Mouse (Mus musculus): ENCODE data around the gene Ank2. TPM values are rescaled to one million over a fixed set of nuclear protein-coding genes. Genes with fewer than 3 reads are reported as not detected.
A peak's percentile ranks its signal among the peaks of the same experiment; 100 is the strongest.
"Not testable (repeated sequence)": the region's sequence is repeated elsewhere in the genome, so short reads cannot be mapped to it uniquely, and the experiment has no call there.

Ank2 gene
- polyA plus RNA-seq, 1 experiment from 2014 or later: 118 TPM

DNA sequence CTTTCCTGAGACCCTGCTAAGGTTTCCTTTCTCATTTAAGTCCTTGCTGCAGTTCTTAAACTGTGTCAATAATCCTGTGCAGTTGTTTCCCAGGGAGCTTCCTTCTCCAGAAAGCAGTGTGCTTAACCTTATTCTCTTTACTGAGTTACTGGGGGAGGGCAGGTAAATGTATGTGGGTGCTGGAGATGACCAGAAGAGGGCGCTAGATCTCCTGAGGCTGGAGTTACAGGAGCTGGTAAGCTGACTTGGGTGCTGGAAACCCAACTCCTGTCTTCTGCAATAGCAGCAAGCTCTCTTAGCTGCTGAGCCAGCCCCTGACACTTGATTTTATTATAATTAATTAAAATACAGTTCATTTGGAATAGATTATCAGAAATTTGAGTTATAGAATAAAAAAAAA, 84.7 kb downstream of the Ank2 start:
- H3K9ac ChIP-seq (ENCODE audit: low read depth, low read length): no peak overlapping the region
- DNase-seq (ENCODE audit: low spot score) (no peak), ATAC-seq (ENCODE audit: low FRiP score) (no peak)
- no peak overlapping the region for H3K4me2 ChIP-seq (replicated peaks; ENCODE audit: low read depth, low read length)
- H3K27me3 ChIP-seq (ENCODE audit: control insufficient read depth, insufficient read depth, low read length): no peaks in the 10 kb centered on the region
- no peak overlapping the region for H3K4me3 ChIP-seq (ENCODE audit: low read depth, low read length)
- H3K9me3 ChIP-seq (ENCODE audit: control insufficient read depth, low read length): no peaks in the 10 kb centered on the region
- H3K27ac ChIP-seq (ENCODE audit: low read depth, low read length): no peak overlapping the region
- 33% methylated on average over 1 of the region's 1 CpGs for WGBS
- H3K36me3 ChIP-seq (ENCODE audit: control insufficient read depth, insufficient read depth, low read length): no peaks in the 10 kb centered on the region
- H3K4me1 ChIP-seq (replicated peaks; ENCODE audit: control insufficient read depth, insufficient read depth, low read length): no peaks in the 10 kb centered on the region

DNA sequence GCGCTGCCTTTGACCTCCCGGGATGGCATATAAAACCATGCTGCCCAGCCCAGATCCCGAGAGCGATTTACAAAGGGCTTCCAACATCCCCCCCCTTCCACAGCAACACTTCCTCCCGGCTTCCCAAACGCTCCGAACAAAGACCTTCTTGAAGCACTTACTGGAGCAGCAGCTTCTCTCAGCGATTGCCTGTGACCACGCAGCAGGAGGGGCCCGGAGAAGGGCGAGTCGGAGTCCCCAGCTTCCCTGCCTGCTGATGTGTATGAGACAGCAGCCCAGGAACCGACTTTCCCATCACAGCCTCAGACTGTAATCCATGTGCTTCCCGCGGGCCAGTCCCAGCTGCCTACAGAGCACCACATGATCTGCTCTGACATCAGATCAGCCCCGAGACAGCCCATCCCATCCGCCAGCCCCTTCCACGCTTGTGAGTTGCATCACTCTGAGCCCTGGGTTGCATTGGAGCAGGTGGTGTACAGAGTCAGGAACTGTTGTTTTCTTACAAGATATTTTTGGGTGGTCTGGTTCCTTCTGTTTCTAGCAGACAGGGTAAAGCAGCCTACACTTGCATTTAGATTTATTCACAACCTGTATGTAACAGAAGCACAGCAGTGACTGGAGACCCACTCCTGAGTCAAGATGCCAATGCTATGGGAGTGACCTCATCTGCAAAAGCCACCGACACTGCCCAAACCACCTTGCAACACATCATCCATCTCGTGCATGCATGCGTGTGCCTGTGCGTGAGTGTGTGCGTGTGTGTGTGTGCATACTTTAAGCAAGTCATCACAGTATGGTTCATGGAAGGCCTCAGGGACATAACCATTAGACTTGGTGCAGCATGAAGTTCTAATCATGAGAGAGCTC, 90.2 kb downstream of the Ank2 start:
- Histone ChIP-seq H3K4me2 (replicated peaks; ENCODE audit: low read depth, low read length) (peak overlapping the region; percentile 66), H3K4me1 (replicated peaks; ENCODE audit: control insufficient read depth, insufficient read depth, low read length) (no peaks in the 10 kb centered on the region; the same call in 1 of the 2 replicates), H3K27me3 (ENCODE audit: control insufficient read depth, insufficient read depth, low read length) (no peaks in the 10 kb centered on the region), H3K9ac (ENCODE audit: low read depth, low read length) (peak overlapping the region; percentile 86), H3K9me3 (ENCODE audit: control insufficient read depth, low read length) (no peaks in the 10 kb centered on the region), H3K4me3 (ENCODE audit: low read depth, low read length) (peak overlapping the region; percentile 51), H3K36me3 (ENCODE audit: control insufficient read depth, insufficient read depth, low read length) (no peaks in the 10 kb centered on the region), H3K27ac (ENCODE audit: low read depth, low read length) (peak overlapping the region; percentile 89)
- 16% methylated on average over 23 of the region's 23 CpGs for WGBS
- ATAC-seq (ENCODE audit: low FRiP score): peak; percentile 97
- DNase-seq (ENCODE audit: low spot score): peak; percentile 82

DNA sequence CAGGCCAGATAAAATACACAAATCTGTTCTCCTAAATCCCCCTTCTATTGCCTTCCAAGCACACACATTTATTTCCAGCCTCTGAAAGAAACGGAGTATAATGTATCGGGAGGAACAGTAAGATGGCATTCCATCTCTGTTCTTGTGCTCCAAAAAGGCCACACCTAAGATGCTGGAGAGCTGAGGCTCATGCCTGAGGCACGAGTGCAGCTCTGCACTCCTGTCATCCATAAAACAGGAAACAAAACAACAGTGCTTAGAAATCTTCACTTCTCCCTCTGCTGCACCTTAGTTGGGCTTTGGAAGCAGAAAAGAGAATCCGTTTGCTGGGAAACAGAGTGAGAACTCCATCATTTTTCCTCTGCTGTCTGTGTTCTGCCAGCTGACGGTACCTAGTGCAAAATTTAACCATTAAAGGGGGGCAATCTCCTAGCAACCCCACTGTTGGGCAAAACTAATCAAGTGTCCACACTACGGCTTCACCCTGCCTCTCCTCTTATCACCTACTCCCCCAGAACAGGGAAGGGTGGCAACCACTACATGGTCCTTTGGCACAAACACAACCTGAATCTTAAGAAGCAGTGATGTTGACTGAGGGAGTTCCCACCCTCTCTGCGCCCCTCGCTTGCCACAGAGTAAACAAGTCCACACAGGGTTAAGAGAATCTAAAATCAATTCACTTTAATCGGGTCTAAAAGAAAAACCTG, 91.1 kb downstream of the Ank2 start:
- H3K9ac ChIP-seq (ENCODE audit: low read depth, low read length): peak overlapping the region; percentile 86
- peak overlapping the region; percentile 66 for H3K4me2 ChIP-seq (replicated peaks; ENCODE audit: low read depth, low read length)
- peak overlapping the region; percentile 51 for H3K4me3 ChIP-seq (ENCODE audit: low read depth, low read length)
- peak overlapping the region; percentile 89 for H3K27ac ChIP-seq (ENCODE audit: low read depth, low read length)
- ATAC-seq (ENCODE audit: low FRiP score) (peak; percentile 29; the same call in 1 of the 2 replicates), DNase-seq (ENCODE audit: low spot score) (peak; percentile 53)
- no peaks in the 10 kb centered on the region for H3K36me3 ChIP-seq (ENCODE audit: control insufficient read depth, insufficient read depth, low read length)
- no peaks in the 10 kb centered on the region for H3K27me3 ChIP-seq (ENCODE audit: control insufficient read depth, insufficient read depth, low read length)
- no peaks in the 10 kb centered on the region; the same call in 1 of the 2 replicates for H3K4me1 ChIP-seq (replicated peaks; ENCODE audit: control insufficient read depth, insufficient read depth, low read length)
- WGBS: 13% methylated on average over 9 of the region's 9 CpGs
- H3K9me3 ChIP-seq (ENCODE audit: control insufficient read depth, low read length): no peaks in the 10 kb centered on the region

DNA sequence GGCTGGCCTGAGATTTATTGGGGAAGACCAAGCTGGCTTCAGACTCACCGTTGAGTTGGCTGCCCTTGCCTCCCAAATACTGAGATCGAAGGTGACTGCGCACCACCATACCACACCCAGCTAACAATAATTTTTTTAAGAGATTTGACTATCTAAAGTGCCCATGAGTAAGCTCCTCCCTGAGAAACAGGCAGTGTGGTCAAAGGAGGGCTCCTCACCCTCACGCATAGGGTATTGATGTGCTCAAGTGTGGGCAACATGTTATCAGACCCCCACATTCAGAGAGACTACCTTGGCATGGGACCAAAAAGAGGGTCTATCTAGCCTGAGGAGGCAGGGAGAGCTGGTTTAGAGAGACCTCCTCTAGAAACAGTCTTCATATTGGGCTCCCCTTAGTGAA, 92.3 kb downstream of the Ank2 start:
- Histone ChIP-seq H3K27ac (ENCODE audit: low read depth, low read length) (no peak overlapping the region), H3K9ac (ENCODE audit: low read depth, low read length) (no peak overlapping the region), H3K4me2 (replicated peaks; ENCODE audit: low read depth, low read length) (no peak overlapping the region; the same call in 1 of the 2 replicates), H3K9me3 (ENCODE audit: control insufficient read depth, low read length) (no peaks in the 10 kb centered on the region), H3K36me3 (ENCODE audit: control insufficient read depth, insufficient read depth, low read length) (no peaks in the 10 kb centered on the region), H3K4me1 (replicated peaks; ENCODE audit: control insufficient read depth, insufficient read depth, low read length) (no peaks in the 10 kb centered on the region; the same call in 1 of the 2 replicates), H3K4me3 (ENCODE audit: low read depth, low read length) (no peak overlapping the region), H3K27me3 (ENCODE audit: control insufficient read depth, insufficient read depth, low read length) (no peaks in the 10 kb centered on the region)
- DNase-seq (ENCODE audit: low spot score) (no peak), ATAC-seq (ENCODE audit: low FRiP score) (no peak)
- 97% methylated on average over 4 of the region's 4 CpGs for WGBS

DNA sequence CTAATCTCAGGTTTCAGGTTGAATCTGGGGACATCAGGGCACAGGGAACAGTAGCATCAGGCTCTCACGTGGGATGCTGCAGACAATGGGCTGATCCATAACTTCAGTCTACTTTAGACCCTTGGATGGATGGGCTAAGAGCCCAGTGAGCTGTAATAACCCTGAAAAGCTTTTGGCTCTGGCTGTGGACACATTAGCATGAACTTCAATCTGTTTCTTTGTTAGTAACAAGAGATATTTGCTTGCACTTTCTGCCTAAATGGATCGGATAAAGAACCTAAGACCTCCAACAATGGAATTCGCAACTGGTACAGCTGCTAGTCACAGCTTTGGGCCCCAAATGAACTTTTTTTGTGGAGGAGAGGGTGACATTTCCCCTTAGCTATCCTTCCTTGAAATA, 94.8 kb downstream of the Ank2 start:
- Histone ChIP-seq H3K4me3 (ENCODE audit: low read depth, low read length) (no peak overlapping the region), H3K36me3 (ENCODE audit: control insufficient read depth, insufficient read depth, low read length) (no peaks in the 10 kb centered on the region), H3K9me3 (ENCODE audit: control insufficient read depth, low read length) (no peaks in the 10 kb centered on the region), H3K9ac (ENCODE audit: low read depth, low read length) (no peak overlapping the region), H3K27me3 (ENCODE audit: control insufficient read depth, insufficient read depth, low read length) (no peaks in the 10 kb centered on the region), H3K4me1 (replicated peaks; ENCODE audit: control insufficient read depth, insufficient read depth, low read length) (no peaks in the 10 kb centered on the region; the same call in 1 of the 2 replicates), H3K27ac (ENCODE audit: low read depth, low read length) (no peak overlapping the region), H3K4me2 (replicated peaks; ENCODE audit: low read depth, low read length) (no peak overlapping the region)
- DNase-seq (ENCODE audit: low spot score): no peak
- ATAC-seq (ENCODE audit: low FRiP score): no peak
- WGBS: 46% methylated on average over 3 of the region's 3 CpGs

DNA sequence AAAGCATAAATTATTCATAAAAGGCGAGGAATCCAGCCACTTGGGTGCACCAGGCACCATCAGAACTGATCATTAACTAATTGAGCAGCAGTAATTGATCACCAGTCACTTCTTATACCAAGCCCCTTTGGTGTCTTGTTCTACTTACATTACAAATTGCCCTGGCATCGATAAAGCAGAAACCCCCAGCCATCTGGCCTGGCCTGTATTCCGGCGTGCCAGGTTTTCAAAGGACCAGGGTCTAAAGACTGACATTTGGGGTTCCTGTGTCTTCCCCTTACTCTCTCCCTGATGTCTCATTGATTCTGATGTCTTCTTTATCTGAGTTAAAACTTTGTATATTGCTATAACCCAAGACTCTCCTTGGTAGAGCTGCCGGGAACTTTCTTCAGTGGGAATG, 98.2 kb downstream of the Ank2 start:
- H3K27ac ChIP-seq (ENCODE audit: low read depth, low read length): no peak overlapping the region
- H3K36me3 ChIP-seq (ENCODE audit: control insufficient read depth, insufficient read depth, low read length): no peaks in the 10 kb centered on the region
- no peaks in the 10 kb centered on the region for H3K27me3 ChIP-seq (ENCODE audit: control insufficient read depth, insufficient read depth, low read length)
- H3K4me2 ChIP-seq (replicated peaks; ENCODE audit: low read depth, low read length): no peak overlapping the region
- no peaks in the 10 kb centered on the region for H3K4me1 ChIP-seq (replicated peaks; ENCODE audit: control insufficient read depth, insufficient read depth, low read length)
- no peak overlapping the region for H3K9ac ChIP-seq (ENCODE audit: low read depth, low read length)
- H3K4me3 ChIP-seq (ENCODE audit: low read depth, low read length): no peak overlapping the region
- DNase-seq (ENCODE audit: low spot score): no peak
- WGBS: 80% methylated on average over 5 of the region's 5 CpGs
- ATAC-seq (ENCODE audit: low FRiP score): no peak
- no peaks in the 10 kb centered on the region for H3K9me3 ChIP-seq (ENCODE audit: control insufficient read depth, low read length)

DNA sequence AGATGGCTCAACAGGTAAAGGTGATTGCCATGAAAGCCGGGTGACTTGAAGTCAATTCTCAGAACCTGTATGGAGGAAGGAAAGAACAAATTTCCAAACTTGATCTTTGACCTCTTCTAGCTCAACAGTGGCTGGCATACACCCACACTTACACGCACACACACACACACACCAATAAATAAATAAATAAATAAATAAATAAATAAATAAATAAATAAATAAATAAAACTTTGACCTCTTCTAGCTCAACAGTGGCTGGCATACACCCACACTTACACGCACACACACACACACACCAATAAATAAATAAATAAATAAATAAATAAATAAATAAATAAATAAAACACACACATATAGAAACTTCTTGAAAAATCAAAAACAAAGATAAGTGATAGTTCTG, 98.7 kb downstream of the Ank2 start:
- not testable (repeated sequence) for H3K27me3 ChIP-seq (ENCODE audit: control insufficient read depth, insufficient read depth, low read length); H3K27ac ChIP-seq (ENCODE audit: low read depth, low read length); H3K4me1 ChIP-seq (replicated peaks; ENCODE audit: control insufficient read depth, insufficient read depth, low read length); H3K36me3 ChIP-seq (ENCODE audit: control insufficient read depth, insufficient read depth, low read length); H3K4me3 ChIP-seq (ENCODE audit: low read depth, low read length); ATAC-seq (ENCODE audit: low FRiP score); H3K9me3 ChIP-seq (ENCODE audit: control insufficient read depth, low read length); DNase-seq (ENCODE audit: low spot score); H3K9ac ChIP-seq (ENCODE audit: low read depth, low read length); H3K4me2 ChIP-seq (replicated peaks; ENCODE audit: low read depth, low read length)
- WGBS: 96% methylated on average over 3 of the region's 3 CpGs

DNA sequence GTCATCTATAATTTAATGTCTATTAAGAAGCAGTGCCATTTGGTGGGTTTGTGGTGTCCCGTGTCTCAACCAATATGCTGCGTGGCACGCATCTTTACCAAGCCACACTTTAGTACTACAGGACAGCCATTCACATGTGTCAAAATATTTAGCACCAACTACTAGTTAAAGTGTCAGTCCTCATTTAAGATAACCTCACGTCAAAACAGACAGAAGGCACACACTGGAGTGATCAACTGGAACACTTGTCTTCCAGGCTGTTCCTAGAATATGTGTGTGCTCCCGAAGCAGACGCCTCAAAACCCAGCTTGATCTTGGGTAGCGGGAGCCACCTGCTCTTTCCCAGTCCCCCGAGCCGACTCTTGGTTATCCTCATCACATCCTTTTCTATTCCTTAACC, 101.4 kb downstream of the Ank2 start:
- no peak overlapping the region for H3K4me2 ChIP-seq (replicated peaks; ENCODE audit: low read depth, low read length)
- no peak overlapping the region for H3K27ac ChIP-seq (ENCODE audit: low read depth, low read length)
- ATAC-seq (ENCODE audit: low FRiP score): no peak
- no peaks in the 10 kb centered on the region for H3K9me3 ChIP-seq (ENCODE audit: control insufficient read depth, low read length)
- WGBS: 97% methylated on average over 9 of the region's 9 CpGs
- no peaks in the 10 kb centered on the region for H3K36me3 ChIP-seq (ENCODE audit: control insufficient read depth, insufficient read depth, low read length)
- no peak overlapping the region for H3K9ac ChIP-seq (ENCODE audit: low read depth, low read length)
- H3K4me1 ChIP-seq (replicated peaks; ENCODE audit: control insufficient read depth, insufficient read depth, low read length): no peaks in the 10 kb centered on the region
- H3K4me3 ChIP-seq (ENCODE audit: low read depth, low read length): no peak overlapping the region
- no peak for DNase-seq (ENCODE audit: low spot score)
- no peaks in the 10 kb centered on the region for H3K27me3 ChIP-seq (ENCODE audit: control insufficient read depth, insufficient read depth, low read length)

Measured in hindbrain, embryonic 11.5 days (tissue).